Mouse (Mus musculus): ENCODE results near the gene Ear1.
A peak's percentile ranks its signal among the peaks of the same experiment; 100 is the strongest.
"Not testable (repeated sequence)": the region's sequence is repeated elsewhere in the genome, so short reads cannot be mapped to it uniquely, and the experiment has no call there.

The Ear1 gene

DNA sequence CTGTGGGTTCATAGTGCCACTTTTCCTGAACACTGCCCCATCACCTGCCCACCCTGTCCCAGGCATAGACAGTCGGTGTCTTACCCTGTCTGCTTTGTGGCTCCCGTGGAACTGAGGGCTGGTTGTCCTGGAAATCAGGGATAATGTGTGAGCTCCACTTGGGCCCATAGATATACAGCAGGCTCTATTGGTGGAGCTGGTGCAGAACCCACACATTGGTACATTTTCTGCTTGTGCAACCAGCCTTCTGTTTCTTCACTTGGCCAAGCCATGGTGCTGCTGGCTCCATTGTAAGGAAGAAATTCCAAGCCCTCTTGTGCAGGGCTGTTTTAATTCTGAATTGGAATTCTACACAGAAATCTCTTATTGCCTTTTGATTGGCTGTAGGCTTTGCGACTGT lies at the start of gene Ear1:
Gene Ear1, minus strand, starts transcription at position 101 of the 400 bp plus-strand sequence.
- not testable (repeated sequence) for DNase-seq

DNA sequence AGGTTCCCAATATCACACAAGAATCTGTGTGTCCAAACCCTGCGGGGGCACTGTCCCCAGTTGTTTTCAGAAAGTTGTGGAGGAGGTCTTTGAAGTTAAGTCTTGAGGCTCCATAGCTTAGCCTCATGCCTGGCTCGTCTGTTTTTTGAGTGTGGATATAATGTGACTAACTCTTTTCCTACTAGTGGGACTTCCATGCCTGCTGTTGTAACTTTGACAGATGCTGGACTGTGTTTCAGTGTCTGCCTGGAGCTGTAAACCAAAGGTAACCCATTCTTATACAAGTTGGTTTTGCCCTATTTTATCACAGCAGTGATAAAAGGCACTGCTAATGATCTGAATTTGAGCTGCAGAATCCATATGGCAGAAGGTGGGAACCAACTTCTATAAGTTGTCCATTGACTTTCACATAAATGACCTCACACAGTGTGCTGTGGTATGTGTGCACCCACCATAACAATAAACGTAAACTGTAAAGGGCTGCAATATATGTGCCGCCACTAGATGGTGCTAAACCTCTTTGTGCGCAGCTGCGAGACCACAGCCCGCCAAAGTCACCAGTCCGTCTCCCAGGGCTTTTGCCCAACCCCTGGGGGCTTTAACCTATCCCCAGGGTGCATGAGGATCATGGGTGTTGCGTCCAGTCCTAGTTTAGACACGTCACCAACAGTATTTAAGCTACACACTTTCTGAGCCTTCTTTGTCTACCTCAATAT lies 49.5 kb upstream of the Ear1 start, which contains the start of gene Gm8113:
Gene Gm8113, plus strand, starts transcription at position 703 of the 716 bp plus-strand sequence.
- peak; percentile 68 for DNase-seq

DNA sequence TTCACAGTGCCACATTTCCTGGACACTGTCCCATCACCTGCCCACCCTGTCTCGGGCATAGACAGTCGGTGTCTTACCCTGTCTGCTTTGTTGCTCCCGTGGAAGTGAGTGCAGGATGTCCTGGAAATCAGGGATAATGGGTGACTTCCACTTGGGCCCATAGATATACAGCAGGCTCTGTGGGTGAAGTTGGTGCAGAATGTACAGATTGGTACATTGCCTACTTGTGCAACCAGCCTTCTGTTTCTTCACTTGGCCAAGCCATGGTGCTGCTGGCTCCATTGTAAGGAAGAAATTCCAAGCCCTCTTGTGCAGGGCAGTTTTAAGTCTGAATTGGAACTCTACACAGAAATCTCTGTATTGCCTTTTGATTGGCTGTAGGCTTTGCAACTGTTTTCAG lies 48.1 kb upstream of the Ear1 start, which contains the start of gene Ear10:
Gene Ear10, minus strand, starts transcription at position 101 of the 400 bp plus-strand sequence.
- DNase-seq, result not testable (repeated sequence)

DNA sequence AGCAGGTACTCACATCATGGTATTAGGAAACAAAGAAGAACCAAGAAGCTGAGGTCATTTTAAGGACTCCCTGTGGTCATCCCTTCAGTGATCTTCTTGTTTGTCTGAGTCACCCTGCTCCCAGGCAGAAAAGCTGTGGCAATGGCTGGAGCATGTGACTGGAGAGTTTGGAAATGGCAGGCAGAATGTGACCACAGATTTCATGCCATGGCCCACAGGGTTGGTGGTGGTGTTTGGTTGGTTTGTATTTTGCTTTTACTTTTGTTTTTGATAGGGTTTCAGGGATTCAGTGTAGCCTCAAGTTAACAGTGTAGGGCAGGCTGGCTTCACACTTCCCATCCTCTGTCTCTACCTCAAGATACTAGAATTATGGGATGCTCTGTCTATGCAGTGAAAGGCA lies 42.9 kb upstream of the Ear1 start:
- not testable (repeated sequence) for DNase-seq

DNA sequence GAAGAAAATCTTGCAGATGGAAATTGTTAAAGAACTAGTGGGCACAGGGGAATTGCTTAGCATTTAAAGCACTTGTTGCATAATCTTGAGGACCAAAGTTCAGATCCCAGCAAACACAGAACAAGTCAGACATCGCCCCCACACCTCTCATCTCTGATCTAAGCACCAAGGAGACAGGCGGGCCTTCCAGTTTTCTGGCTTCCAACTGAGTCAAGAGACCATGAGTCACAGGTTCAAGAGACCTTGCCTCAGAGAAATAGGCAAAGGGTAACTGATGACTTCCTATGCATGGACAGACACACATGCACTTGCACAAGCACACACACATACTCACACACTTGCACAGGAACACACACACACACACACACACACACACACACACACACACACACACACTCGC lies 23.3 kb upstream of the Ear1 start:
- not testable (repeated sequence) for DNase-seq

DNA sequence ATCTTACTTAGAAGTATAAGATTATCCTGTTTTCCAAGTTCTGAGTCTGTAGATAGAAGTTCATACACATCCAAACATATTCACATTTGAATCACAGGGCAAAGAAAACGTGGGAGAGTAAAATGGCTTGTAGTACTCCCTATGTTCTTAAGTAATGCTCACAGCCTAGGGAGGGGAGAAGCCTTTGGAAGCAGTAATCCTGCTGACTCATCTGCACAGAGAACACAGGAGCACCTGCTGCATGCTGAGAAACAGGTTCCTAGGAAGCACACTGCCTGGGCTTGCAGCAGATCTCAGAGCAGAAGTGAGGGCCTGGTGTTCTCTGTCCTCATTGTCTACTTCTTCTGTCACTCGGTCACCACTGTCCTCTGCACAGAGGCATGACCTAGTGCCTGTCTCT lies 20.0 kb upstream of the Ear1 start:
- DNase-seq, result not testable (repeated sequence)

DNA sequence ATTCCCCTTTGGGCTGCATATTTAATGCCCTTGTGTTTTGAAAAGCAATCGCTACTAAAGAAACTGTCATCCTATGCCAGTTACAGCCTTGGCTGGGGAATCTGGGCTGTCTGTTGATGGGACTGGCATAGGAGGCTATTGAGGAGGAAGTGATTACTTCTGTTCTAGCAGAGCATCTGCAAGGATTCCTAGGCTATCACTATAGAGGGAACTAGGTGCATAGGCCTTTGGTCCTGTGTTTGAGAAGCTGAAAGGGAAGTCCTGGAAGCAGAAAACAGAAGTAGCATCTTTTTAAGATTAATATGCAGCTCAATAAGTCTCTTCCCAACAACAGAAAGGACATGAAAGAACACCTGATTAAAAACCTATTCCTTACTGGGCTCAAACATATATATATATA lies 16.0 kb upstream of the Ear1 start:
- not testable (repeated sequence) for DNase-seq

DNA sequence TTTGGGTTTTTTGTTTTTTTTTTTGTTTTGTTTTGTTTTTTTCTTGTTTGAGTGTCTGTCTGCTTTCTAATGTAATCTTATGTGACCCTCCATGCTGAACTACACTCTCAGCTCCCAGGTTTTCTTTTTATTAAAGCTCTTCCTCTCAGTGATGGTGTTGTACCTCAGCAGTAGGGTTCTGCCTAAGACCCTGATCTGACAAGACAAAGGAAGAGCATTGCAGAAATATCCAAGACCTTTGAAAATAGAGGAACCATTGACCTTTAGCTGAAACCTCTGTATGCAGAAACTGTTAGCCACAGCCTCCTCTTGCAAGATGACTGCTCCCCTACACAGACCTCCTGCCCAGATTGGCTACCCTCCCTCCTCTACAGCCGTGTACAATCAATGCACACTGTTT lies 10.9 kb upstream of the Ear1 start:
- DNase-seq, result not testable (repeated sequence)

DNA sequence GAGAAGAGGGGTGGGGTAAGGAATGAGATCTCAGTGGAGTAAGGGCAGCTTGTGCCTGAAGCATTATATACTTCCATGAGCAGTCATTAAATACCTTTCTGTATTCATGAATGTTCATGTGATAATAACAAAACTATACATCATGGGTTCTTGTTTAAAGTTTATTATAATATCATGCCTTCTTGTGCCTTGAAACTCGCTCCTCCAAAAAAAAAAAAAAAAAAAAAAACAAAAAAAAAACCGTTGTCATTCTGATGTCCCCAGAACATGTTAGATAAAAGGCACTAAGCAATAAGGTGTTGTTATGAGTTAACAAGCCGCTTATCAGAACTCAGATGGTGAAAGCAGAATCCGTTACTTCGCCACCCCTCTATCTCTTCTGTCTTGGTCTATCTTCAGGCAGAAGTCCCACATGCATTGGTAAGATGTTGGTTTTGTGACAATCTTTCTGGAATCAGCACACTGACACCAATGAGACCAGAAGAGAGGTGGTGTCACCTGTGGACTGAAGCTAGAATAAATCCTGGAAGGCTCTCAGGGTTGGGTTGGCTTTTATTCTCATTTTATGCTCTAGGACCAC lies 4.7 kb upstream of the Ear1 start:
- not testable (repeated sequence) for DNase-seq

DNA sequence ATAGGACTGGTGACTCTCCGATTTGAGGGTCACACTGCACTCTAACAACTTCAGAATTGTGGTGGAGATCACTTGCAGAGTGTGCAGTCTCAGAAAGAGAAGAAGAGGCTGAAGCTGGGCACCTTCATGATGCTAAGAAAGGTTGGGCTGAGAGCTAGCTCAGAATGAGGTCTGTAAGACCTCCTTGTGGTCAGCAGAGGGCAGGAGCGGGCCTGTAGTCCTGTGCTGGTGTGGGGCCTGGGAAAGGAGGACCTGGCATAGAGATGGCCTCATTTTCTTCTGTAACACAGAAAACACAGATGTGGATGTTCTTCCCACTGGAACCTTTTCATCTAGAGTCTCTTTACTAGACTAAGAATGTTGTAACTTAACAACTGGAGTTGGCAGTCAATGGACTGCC lies 2.5 kb upstream of the Ear1 start:
- not testable (repeated sequence) for DNase-seq

DNA sequence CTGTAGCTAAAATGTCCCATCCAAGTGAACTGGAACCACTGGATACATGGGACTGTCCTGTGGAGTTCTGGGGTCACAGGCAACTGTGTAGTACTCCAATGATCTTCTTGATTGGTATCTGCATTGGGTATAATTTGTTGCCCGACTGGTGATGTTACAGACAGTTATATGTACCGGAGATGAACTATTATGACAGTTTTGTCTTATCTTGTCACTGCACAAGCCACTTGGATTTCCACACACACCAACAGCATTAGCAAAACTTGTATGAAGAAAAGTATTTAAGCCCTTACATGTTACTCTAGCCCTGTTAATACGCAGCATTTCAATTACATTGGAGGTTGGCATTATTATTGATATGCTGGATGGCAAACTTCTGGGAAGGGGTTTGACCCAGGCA lies 455 bp downstream of the Ear1 start:
- DNase-seq, result not testable (repeated sequence)

DNA sequence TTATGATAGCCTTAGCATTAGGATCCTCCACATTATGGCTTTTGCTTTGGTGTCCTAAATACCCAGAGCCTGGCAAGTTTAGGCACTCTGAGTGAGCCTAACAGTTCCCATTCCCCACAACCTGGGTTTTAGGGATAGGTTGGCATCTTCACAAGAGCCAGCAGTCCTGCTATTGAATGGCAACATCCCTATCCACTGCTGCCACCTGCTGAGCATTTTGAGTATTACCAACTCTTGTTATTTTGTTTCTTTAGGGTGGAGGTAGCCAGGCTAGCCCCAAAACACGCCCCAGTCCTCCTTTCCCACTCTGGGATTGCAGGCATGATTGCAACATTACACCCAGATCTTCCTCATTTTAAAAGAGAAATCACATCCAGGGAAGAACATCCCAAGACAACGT lies 14.8 kb downstream of the Ear1 start:
- DNase-seq, result peak; percentile 1

DNA sequence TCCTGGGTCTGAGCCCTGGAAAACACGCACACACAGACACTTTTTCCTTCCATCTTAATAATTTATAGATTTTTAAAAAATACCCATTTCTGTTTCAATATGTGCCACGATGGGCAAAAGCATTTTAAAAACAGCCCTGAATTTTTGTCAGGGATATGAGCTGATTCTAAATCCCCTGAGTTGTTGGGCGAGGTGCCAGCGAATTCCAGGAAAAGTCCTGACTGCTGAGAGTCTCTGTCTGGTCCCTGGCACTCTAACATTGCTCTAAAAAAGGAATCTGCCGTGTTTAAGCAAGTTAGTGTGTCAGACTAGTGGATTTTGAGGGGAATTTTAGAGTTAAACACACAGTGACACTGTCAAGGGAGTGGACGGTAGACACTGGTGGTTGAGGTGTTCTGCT lies 15.9 kb downstream of the Ear1 start:
- DNase-seq, result peak; percentile 8

DNA sequence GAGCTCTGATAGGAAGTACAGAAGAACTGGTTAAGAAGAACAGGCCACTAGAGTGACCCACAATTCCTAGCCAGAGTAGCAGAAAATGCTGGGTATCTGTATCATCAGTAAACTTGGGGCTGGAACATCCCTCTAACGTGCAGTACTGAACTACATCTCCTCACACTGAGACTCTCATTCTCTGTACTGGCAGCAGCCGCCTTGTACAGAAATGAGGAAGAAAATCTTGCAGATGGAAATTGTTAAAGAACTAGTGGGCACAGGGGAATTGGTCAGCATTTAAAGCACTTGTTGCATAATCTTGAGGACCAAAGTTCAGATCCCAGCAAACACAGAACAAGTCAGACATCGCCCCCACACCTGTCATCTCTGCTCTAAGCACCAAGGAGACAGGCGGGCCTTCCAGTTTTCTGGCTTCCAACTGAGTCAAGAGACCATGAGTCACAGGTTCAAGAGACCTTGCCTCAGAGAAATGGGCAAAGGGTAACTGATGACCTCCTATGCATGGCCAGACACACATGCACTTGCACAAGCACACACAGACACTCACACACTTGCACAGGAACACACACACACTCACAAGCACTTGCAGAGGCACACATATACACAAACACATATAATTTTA lies 31.3 kb downstream of the Ear1 start:
- DNase-seq, result not testable (repeated sequence)

DNA sequence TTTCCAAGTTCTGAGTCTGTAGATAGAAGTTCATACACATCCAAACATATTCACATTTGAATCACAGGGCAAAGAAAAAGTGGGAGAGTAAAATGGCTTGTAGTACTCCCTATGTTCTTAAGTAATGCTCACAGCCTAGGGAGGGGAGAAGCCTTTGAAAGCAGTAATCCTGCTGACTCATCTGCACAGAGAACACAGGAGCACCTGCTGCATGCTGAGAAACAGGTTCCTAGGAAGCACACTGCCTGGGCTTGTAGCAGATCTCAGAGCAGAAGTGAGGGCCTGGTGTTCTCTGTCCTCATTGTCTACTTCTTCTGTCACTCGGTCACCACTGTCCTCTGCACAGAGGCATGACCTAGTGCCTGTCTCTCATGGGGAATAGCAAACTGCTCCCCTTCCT lies 34.3 kb downstream of the Ear1 start:
- DNase-seq, result not testable (repeated sequence)

DNA sequence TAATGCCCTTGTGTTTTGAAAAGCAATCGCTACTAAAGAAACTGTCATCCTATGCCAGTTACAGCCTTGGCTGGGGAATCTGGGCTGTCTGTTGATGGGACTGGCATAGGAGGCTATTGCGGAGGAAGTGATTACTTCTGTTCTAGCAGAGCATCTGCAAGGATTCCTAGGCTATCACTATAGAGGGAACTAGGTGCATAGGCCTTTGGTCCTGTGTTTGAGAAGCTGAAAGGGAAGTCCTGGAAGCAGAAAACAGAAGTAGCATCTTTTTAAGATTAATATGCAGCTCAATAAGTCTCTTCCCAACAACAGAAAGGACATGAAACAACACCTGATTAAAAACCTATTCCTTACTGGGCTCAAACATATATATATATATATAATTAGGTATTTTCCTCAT lies 40.0 kb downstream of the Ear1 start:
- not testable (repeated sequence) for DNase-seq

DNA sequence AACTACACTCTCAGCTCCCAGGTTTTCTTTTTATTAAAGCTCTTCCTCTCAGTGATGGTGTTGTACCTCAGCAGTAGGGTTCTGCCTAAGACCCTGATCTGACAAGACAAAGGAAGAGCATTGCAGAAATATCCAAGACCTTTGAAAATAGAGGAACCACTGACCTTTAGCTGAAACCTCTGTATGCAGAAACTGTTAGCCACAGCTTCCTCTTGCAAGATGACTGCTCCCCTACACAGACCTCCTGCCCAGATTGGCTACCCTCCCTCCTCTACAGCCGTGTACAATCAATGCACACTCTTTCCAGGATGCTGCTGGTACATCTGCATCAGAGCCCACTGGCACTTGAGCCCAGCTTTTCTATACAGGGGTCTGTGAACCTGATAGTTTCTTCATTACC lies 44.9 kb downstream of the Ear1 start:
- DNase-seq, result not testable (repeated sequence)

DNA sequence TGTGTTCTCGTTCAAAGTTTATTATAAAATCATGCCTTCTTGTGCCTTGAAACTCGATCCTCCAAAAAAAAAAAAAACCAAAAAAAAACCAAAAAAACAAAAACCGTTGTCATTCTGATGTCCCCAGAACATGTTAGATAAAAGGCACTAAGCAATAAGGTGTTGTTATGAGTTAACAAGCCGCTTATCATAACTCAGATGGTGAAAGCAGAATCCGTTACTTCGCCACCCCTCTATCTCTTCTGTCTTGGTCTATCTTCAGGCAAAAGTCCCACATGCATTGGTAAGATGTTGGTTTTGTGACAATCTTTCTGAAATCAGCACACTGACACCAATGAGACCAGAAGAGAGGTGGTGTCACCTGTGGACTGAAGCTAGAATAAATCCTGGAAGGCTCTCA lies 51.1 kb downstream of the Ear1 start:
- DNase-seq, result not testable (repeated sequence)

DNA sequence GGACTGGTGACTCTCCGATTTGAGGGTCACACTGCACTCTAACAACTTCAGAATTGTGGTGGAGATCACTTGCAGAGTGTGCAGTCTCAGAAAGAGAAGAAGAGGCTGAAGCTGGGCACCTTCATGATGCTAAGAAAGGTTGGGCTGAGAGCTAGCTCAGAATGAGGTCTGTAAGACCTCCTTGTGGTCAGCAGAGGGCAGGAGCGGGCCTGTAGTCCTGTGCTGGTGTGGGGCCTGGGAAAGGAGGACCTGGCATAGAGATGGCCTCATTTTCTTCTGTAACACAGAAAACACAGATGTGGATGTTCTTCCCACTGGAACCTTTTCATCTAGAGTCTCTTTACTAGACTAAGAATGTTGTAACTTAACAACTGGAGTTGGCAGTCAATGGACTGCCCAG lies 53.4 kb downstream of the Ear1 start:
- not testable (repeated sequence) for DNase-seq

DNA sequence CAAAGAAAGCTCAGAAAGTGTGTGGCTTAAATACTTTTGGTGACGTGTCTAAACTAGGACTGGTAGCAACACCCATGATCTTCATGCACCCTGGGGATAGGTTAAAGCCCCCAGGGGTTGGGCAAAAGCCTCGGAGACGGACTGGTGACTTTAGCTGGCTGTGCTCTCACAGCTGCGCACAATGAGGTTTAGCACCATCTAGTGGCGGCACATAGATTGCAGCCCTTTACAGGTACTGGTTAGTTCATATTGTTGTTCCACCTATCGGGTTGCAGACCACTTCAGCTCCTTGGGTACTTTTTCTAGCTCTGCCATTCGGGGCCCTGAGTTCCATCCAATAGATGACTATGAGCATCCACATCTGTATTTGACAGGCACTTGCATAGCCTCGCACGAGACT lies 62.9 kb downstream of the Ear1 start:
- peak; percentile 28 for DNase-seq

DNA sequence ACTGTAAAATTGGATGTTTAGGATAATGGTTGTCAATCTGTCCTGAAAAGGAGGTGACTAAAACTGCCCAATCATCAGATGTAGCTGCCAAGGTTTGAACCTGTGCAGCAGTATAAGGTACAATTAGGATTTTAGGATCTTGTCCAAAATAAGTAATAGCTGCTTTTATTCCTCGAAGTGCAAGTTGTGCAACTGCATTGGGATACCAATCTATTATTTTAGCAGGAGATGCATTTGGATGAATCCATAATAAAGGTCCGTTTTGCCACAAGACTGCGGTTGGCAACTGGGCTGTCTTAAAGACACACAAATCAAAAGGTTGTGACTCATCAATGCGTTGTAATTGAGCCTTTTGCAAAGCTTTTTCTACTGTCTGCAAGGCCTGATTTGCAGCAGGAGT lies 67.2 kb downstream of the Ear1 start:
- not testable (repeated sequence) for DNase-seq

DNA sequence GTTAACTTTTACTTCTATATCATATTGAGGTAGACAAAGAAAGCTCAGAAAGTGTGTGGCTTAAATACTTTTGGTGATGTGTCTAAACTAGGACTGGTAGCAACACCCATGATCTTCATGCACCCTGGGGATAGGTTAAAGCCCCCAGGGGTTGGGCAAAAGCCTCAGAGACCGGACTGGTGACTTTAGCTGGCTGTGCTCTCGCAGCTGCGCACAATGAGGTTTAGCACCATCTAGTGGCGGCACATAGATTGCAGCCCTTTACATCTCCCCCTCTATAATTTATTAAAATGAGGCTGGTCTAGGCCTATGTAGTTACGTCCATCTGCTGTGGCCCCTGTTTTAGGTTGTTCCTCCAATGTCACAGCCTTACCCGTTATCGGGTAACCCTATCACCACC lies 70.9 kb downstream of the Ear1 start:
- DNase-seq, result not testable (repeated sequence)

DNA sequence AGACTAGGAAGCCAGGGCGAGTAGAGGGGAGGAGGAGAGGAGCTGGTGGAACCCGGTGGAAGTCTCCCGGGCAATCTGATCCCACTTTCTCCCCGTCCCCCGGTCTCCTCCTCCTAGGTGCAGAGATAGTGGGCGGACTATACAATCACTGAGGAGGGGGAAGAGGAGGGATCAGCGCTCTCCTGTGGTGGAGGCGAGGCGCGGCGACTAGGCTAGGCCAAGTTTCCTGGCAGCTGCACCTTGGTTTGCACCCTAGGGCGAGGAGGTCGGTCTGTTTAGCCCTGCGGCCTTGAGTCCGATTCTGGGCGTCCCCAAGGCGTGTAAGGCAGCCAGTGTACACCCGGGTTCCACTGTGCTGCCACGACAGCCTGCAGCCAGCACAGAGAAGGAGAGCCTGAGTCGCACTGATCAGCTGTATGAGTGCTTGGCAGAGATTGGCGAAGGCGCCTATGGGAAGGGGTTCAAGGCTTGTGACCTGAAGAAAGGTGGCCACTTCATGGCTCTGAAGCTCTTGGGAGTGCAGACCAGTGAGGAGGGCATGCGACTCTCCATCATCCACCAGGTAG lies 78.3 kb downstream of the Ear1 start:
- DNase-seq, result not testable (repeated sequence)
